Mouse (Mus musculus) MEL (cell line): ENCODE results near the gene Gm10842. TPM values are rescaled to one million over a fixed set of nuclear protein-coding genes. Genes with fewer than 3 reads are reported as not detected.
A peak's percentile ranks its signal among the peaks of the same experiment; 100 is the strongest.
"Not testable (repeated sequence)": the region's sequence is repeated elsewhere in the genome, so short reads cannot be mapped to it uniquely, and the experiment has no call there.

Experiments
- DNase-seq: peaks from one replicate; pipeline ENCODE4 v3.0.0; 2011; ENCODE audit warnings: low read depth, low spot score
- H3K27ac ChIP-seq: 2 replicates; pipeline ENCODE4 v1.5.1; 2012; ENCODE audit warnings: low read depth, mild to moderate bottlenecking, control low read depth, low read length, moderate library complexity; ENCODE audit not compliant: control insufficient read depth
- H3K27me3 ChIP-seq, 2 experiments: fragments of 150-350 bp in 1 of 2; sonication (generic) in 1 of 2; 2 replicates each; pipeline ENCODE4 v1.6.1; 2012; ENCODE audit warnings: low read length in 2 of 2, mild to moderate bottlenecking in 2 of 2, improper control_type of control experiment in 1 of 2, moderate library complexity in 1 of 2; ENCODE audit not compliant: insufficient read depth in 2 of 2, control insufficient read depth in 1 of 2
- H3K36me3 ChIP-seq, 2 experiments: 2 replicates each; pipeline ENCODE4 v1.6.1; 2012 to 2014; ENCODE audit warnings: low read length in 2 of 2, improper control_type of control experiment in 1 of 2, inconsistent platforms in 1 of 2, mild to moderate bottlenecking in 1 of 2; ENCODE audit not compliant: insufficient read depth in 2 of 2, control insufficient read depth in 1 of 2
- H3K4me1 ChIP-seq, 2 experiments: fragments of 150-350 bp in 1 of 2; sonication (generic) in 1 of 2; 2 replicates each; pipeline ENCODE4 v1.6.1; 2012; ENCODE audit warnings: low read length in 2 of 2, improper control_type of control experiment in 1 of 2, mild to moderate bottlenecking in 1 of 2; ENCODE audit not compliant: insufficient read depth in 2 of 2, control insufficient read depth in 1 of 2
- H3K4me3 ChIP-seq, 2 experiments: fragments of 150-350 bp in 1 of 2; sonication (generic) in 1 of 2; 2 replicates each; pipeline ENCODE4 v1.5.1; 2012; ENCODE audit warnings: low read depth in 2 of 2, low read length in 2 of 2, mild to moderate bottlenecking in 2 of 2, moderate library complexity in 2 of 2, control low read depth in 1 of 2, improper control_type of control experiment in 1 of 2; ENCODE audit not compliant: control insufficient read depth in 1 of 2, insufficient read depth in 1 of 2
- H3K79me2 ChIP-seq: 2 replicates; pipeline ENCODE4 v1.6.1; 2012; ENCODE audit warnings: mild to moderate bottlenecking, low read length, moderate library complexity; ENCODE audit not compliant: control insufficient read depth, poor library complexity, insufficient read depth
- H3K9ac ChIP-seq: 2 replicates; pipeline ENCODE4 v1.6.1; 2012; ENCODE audit warnings: low read depth, mild to moderate bottlenecking, control low read depth, low read length, moderate library complexity; ENCODE audit not compliant: control insufficient read depth, poor library complexity, severe bottlenecking
- H3K9me3 ChIP-seq: fragments of 150-350 bp; sonication (generic); replicated peaks from 2 replicates; pipeline ENCODE4 v1.6.1; 2012; ENCODE audit warnings: mild to moderate bottlenecking, low read length, improper control_type of control experiment, moderate library complexity; ENCODE audit not compliant: insufficient read depth
- BHLHE40 ChIP-seq: IDR thresholded peaks from 2 replicates; pipeline ENCODE4 v1.6.1; 2012; ENCODE audit warnings: low read depth, mild to moderate bottlenecking, inconsistent platforms, low read length, improper control_type of control experiment, borderline replicate concordance
- CHD1 ChIP-seq: IDR thresholded peaks from 2 replicates; pipeline ENCODE4 v1.6.1; 2012; ENCODE audit warnings: low read depth, mild to moderate bottlenecking, inconsistent platforms, low read length, improper control_type of control experiment
- CHD2 ChIP-seq: IDR thresholded peaks from 2 replicates; pipeline ENCODE4 v1.6.1; 2011; ENCODE audit warnings: low read length, improper control_type of control experiment
- E2F4 ChIP-seq: IDR thresholded peaks from 2 replicates; pipeline ENCODE4 v1.6.1; 2011; ENCODE audit warnings: low read depth, low read length, improper control_type of control experiment, borderline replicate concordance
- ELF1 ChIP-seq: IDR thresholded peaks from 2 replicates; pipeline ENCODE4 v1.6.1; 2014; ENCODE audit warnings: low read depth, mild to moderate bottlenecking, inconsistent platforms, low read length, improper control_type of control experiment, moderate library complexity
- EP300 ChIP-seq, 2 experiments: IDR thresholded peaks; 2 replicates each; pipeline ENCODE4 v1.6.1; 2011; ENCODE audit warnings: improper control_type of control experiment in 2 of 2, low read length in 2 of 2, low read depth in 1 of 2, mild to moderate bottlenecking in 1 of 2
- GABPA ChIP-seq: IDR thresholded peaks from 2 replicates; pipeline ENCODE4 v1.6.1; 2012; ENCODE audit warnings: low read depth, mild to moderate bottlenecking, inconsistent platforms, low read length, improper control_type of control experiment, moderate library complexity
- HCFC1 ChIP-seq: IDR thresholded peaks from 2 replicates; pipeline ENCODE4 v1.6.1; 2012; ENCODE audit warnings: low read depth, mild to moderate bottlenecking, inconsistent platforms, low read length, improper control_type of control experiment, moderate library complexity
- KAT2A ChIP-seq: conservative IDR thresholded peaks from 2 replicates; pipeline ENCODE4 v1.6.1; 2012; ENCODE audit warnings: low read depth, low read length, improper control_type of control experiment, inconsistent platforms
- MXI1 ChIP-seq: IDR thresholded peaks from 2 replicates; pipeline ENCODE4 v1.6.1; 2011; ENCODE audit warnings: mild to moderate bottlenecking, low read depth, low read length, improper control_type of control experiment
- POLR2A ChIP-seq, 2 experiments: IDR thresholded peaks; 2 replicates each; pipeline ENCODE4 v1.6.1; 2011 to 2012; ENCODE audit warnings: low read length in 2 of 2, mild to moderate bottlenecking in 2 of 2, control low read depth in 1 of 2, improper control_type of control experiment in 1 of 2, low read depth in 1 of 2, moderate library complexity in 1 of 2; ENCODE audit not compliant: control insufficient read depth in 1 of 2, insufficient read depth in 1 of 2, poor library complexity in 1 of 2
- TCF12 ChIP-seq: IDR thresholded peaks from 2 replicates; pipeline ENCODE4 v1.6.1; 2014; ENCODE audit warnings: low read depth, mild to moderate bottlenecking, inconsistent platforms, low read length, improper control_type of control experiment, moderate library complexity
- UBTF ChIP-seq: IDR thresholded peaks from 2 replicates; pipeline ENCODE4 v1.6.1; 2012; ENCODE audit warnings: low read depth, mild to moderate bottlenecking, inconsistent platforms, low read length, improper control_type of control experiment, moderate library complexity, borderline replicate concordance; ENCODE audit not compliant: insufficient read depth
- USF2 ChIP-seq, 2 experiments: IDR thresholded peaks; 2 replicates each; pipeline ENCODE4 v1.6.1; 2011 to 2012; ENCODE audit warnings: improper control_type of control experiment in 2 of 2, low read length in 2 of 2, borderline replicate concordance in 1 of 2, inconsistent platforms in 1 of 2, low read depth in 1 of 2, mild to moderate bottlenecking in 1 of 2; ENCODE audit not compliant: insufficient read depth in 1 of 2
- polyA plus RNA-seq, 2 experiments: library from polyadenylated mRNA; stranded (reverse) in 1 of 2; unstranded in 1 of 2; fragments of >175 nt in 1 of 2; fragments of >200 nt in 1 of 2; gene quantifications; 2 replicates each; pipeline versions ENCODE4 v1.2.1 to v1.2.4; 2012; ENCODE audit warnings: low replicate concordance in 2 of 2, low read depth in 1 of 2; ENCODE audit not compliant: insufficient read length in 2 of 2, insufficient read depth in 1 of 2, missing spikeins in 1 of 2
- total RNA-seq: library from RNA; depleted of rRNA; stranded (reverse); fragments of 300-350 nt; gene quantifications from 2 replicates; pipeline ENCODE4 v1.2.3, GENCODE M21; 2012

Gene Gm10842
- total and polyA plus RNA-seq, 3 experiments = not detected

GRCm38 (mm10) chr11:105126520-105127029 is 20.1 kb upstream of the Gm10842 start (continued):
- TF ChIP-seq TCF12 = peak; percentile 3; the same call in 1 of the 2 replicates
- no peak for TF ChIP-seq CHD2
- TF ChIP-seq ELF1 = no peak
- no peak for TF ChIP-seq UBTF
- TF ChIP-seq BHLHE40 = no peak
- 0 out of 2 replicates have a peak, but pooled peaks have one; percentile 1 for TF ChIP-seq KAT2A
- no peak for TF ChIP-seq USF2 (IDR thresholded peaks at IDR 0.05; ENCODE audit: borderline replicate concordance in 1 of 2, insufficient read depth in 1 of 2, low read depth in 1 of 2, low read length in 2 of 2)
- TF ChIP-seq, all 39 proteins: peak for 7

- TF ChIP-seq HCFC1 = no peak
- TF ChIP-seq CHD1 = no peak
- TF ChIP-seq GABPA = no peak
- no peak for TF ChIP-seq CHD2
- TF ChIP-seq EP300 (IDR thresholded peaks at IDR 0.05; ENCODE audit: low read depth in 1 of 2, low read length in 2 of 2) = no peak
- TF ChIP-seq MXI1 = no peak
- no peak for TF ChIP-seq E2F4
- TF ChIP-seq, all 39 proteins: peak for 0
- no peaks in the 10 kb centered on the region for H3K79me2 ChIP-seq
- H3K9ac ChIP-seq = no peak overlapping the region
- peaks cover 0 to 24% of the 10 kb centered on the region in 2 experiments; a peak in 2 of 4 replicates for H3K36me3 ChIP-seq
- H3K27ac ChIP-seq = no peak overlapping the region
- DNase-seq = no peak
- no peaks in the 10 kb centered on the region for H3K4me1 ChIP-seq
- H3K27me3 ChIP-seq = no peaks in the 10 kb centered on the region
- no peaks in the 10 kb centered on the region for H3K9me3 ChIP-seq
- no peak overlapping the region for H3K4me3 ChIP-seq
These were observed 11.0 kb upstream of the Gm10842 start for GRCm38 (mm10) chr11:105135692-105136091.

GRCm38 (mm10) chr11:105137255-105137654 is 9.4 kb upstream of the Gm10842 start:
- H3K27ac ChIP-seq, H3K79me2 ChIP-seq, H3K27me3 ChIP-seq, H3K4me3 ChIP-seq, DNase-seq, H3K9me3 ChIP-seq: not testable (repeated sequence)
- 0 out of 4 replicates have a peak, but pooled peaks of 1 of the 2 experiments have one; percentile 7 for TF ChIP-seq POLR2A (IDR thresholded peaks at IDR 0.05; ENCODE audit: control insufficient read depth in 1 of 2, insufficient read depth in 1 of 2, low read depth in 1 of 2, low read length in 2 of 2, poor library complexity in 1 of 2)
- TF ChIP-seq, all 39 proteins: peak for 1; not testable (repeated sequence) for 38
- H3K9ac ChIP-seq, H3K4me1 ChIP-seq: not testable (repeated sequence)
- peaks cover 0 to 22% of the 10 kb centered on the region in 2 experiments; a peak in 2 of 4 replicates for H3K36me3 ChIP-seq
